Mouse (Mus musculus) limb, embryonic 11.5 days (tissue): ENCODE data around the gene Cd302. TPM values are rescaled to one million over a fixed set of nuclear protein-coding genes. Genes with fewer than 3 reads are reported as not detected.

Experiments
- ATAC-seq: fragments of 200-750 bp; cut with Nextera tagmentation; 2 replicates; pipeline ENCODE4 v1.8.0; 2017; ENCODE audit warnings: low read depth; ENCODE audit not compliant: insufficient number of reproducible peaks, low FRiP score, low TSS enrichment
- DNase-seq: peaks from one replicate; pipeline ENCODE4 v3.0.0-alpha.2; 2015; ENCODE audit warnings: low spot score
- H3K27ac ChIP-seq: fragments of 300-500 bp; sonication (generic); replicated peaks from 2 replicates; pipeline ENCODE4 v1.5.1; 2014; ENCODE audit warnings: low read depth, mild to moderate bottlenecking, low read length
- H3K27me3 ChIP-seq: fragments of 300-500 bp; sonication (generic); 2 replicates; pipeline ENCODE4 v1.6.1; 2014; ENCODE audit warnings: mild to moderate bottlenecking, low read length, mixed read lengths; ENCODE audit not compliant: control insufficient read depth, insufficient read depth
- H3K36me3 ChIP-seq: fragments of 300-500 bp; sonication (generic); 2 replicates; pipeline ENCODE4 v1.6.1; 2014; ENCODE audit warnings: mild to moderate bottlenecking, low read length, moderate library complexity, mixed read lengths; ENCODE audit not compliant: control insufficient read depth, insufficient read depth
- H3K4me1 ChIP-seq: fragments of 300-500 bp; sonication (generic); 2 replicates; pipeline ENCODE4 v1.6.1; 2014; ENCODE audit warnings: low read length, mixed read lengths; ENCODE audit not compliant: control insufficient read depth, insufficient read depth
- H3K4me2 ChIP-seq: fragments of 300-500 bp; sonication (generic); 2 replicates; pipeline ENCODE4 v1.6.1; 2014; ENCODE audit warnings: low read depth, mild to moderate bottlenecking, moderate library complexity; ENCODE audit not compliant: severe bottlenecking
- H3K4me3 ChIP-seq: fragments of 300-500 bp; sonication (generic); 2 replicates; pipeline ENCODE4 v1.5.1; 2014; ENCODE audit warnings: low read depth, low read length
- H3K9ac ChIP-seq: fragments of 300-500 bp; sonication (generic); 2 replicates; pipeline ENCODE4 v1.6.1; 2014; ENCODE audit warnings: mild to moderate bottlenecking, low read length
- H3K9me3 ChIP-seq: fragments of 300-500 bp; sonication (generic); 2 replicates; pipeline ENCODE4 v1.6.1; 2016; ENCODE audit warnings: low read length; ENCODE audit not compliant: control insufficient read depth
- WGBS: fragments of 180-500 bp; shearing (Covaris S2); extraction: QIAGEN DNeasy Blood & Tissue Kit; methylation state at CpG from one replicate; pipeline ENCODE4 v1.1.7; 2014; 5-methylcytosine and 5-hydroxymethylcytosine counted together
- polyA plus RNA-seq: library from polyadenylated mRNA; unstranded; fragments of >200 nt; fragmentation: Nextera tagmentation; extraction: Ambion mirVana; gene quantifications from 2 replicates; pipeline ENCODE4 v1.2.1, GENCODE M21; 2014

Cd302 gene
- polyA plus RNA-seq, 1 experiment from 2014 or later = 28.8 TPM

DNA sequence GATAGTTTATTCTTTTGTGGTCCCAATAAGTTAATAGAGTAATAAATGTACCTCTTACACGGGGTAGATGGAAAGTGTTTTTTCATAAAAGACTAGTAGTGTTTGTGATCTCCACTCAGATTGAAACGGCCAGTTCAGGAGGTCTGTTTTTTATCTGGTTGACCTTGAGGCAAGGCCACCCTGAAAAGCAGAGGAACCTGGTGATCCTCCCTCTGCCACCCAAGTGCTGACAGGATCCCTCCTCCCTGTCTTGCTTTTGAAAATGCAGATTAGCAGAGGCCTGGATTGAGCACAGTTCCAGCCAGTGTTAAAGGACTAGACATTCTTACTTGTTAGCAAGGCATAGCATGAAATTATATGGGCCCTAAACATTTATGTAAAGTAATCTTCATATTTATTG lies 51.1 kb downstream of the Cd302 start:
- no peak overlapping the region for H3K27ac ChIP-seq
- WGBS = 71% methylated on average over 2 of the region's 2 CpGs
- H3K9me3 ChIP-seq = no peaks in the 10 kb centered on the region
- H3K9ac ChIP-seq = no peak overlapping the region
- DNase-seq (no peak), ATAC-seq (no peak)
- H3K4me3 ChIP-seq = no peak overlapping the region
- H3K27me3 ChIP-seq = no peaks in the 10 kb centered on the region
- H3K4me2 ChIP-seq = no peak overlapping the region
- H3K36me3 ChIP-seq = peaks cover 12% of the 10 kb centered on the region; the same call in 1 of the 2 replicates
- H3K4me1 ChIP-seq = no peaks in the 10 kb centered on the region

DNA sequence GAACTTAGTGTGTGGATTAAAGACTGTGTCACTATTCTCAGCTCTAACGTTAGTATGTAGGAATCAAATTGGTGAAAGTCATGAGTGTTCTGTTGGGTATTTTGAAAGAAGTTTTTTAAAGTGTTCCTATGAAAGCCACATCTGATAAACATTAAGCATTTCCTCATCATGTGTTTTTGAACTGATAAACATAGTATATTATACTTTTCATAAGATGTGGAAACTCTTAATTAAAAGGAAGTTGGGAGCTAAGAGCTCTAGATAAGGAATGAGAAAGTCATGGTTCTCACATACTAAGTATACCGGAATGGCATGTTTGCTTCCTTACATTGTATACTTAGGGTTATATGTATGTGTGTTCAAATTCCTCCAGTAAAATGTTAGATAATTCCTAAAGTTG lies 53.9 kb downstream of the Cd302 start:
- no peak for ATAC-seq
- WGBS = 93% methylated on average over 2 of the region's 2 CpGs
- H3K36me3 ChIP-seq = peaks cover 10% of the 10 kb centered on the region; the same call in 1 of the 2 replicates

DNA sequence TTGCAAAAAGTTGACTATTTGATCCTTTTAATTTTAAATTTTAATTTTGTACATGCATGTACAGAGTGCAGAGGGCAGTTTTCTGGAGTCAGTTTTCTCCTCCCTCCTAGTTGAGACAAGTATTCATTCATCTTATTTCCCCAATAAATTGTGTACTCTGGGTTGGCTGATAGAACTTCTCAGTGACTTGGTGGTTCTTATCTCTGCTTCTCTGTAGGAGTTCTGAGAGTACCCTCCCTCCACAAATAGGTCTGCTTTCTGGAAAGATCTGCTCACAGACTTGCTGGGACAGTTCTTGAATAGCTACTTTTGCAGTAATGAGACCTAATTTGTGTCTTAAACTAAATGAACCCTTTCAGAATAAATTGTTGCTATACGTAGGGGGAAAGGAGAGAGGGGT lies 55.8 kb downstream of the Cd302 start:
- H3K9me3 ChIP-seq = no peaks in the 10 kb centered on the region
- H3K27ac ChIP-seq = no peak overlapping the region
- no peak for DNase-seq
- no peak overlapping the region; the same call in 1 of the 2 replicates for H3K4me2 ChIP-seq
- no peak overlapping the region for H3K9ac ChIP-seq
- no peaks in the 10 kb centered on the region for H3K27me3 ChIP-seq
- peaks cover 6% of the 10 kb centered on the region; the same call in 1 of the 2 replicates for H3K36me3 ChIP-seq
- H3K4me1 ChIP-seq = no peaks in the 10 kb centered on the region
- ATAC-seq = no peak
- no peak overlapping the region for H3K4me3 ChIP-seq
- 92% methylated on average over 1 of the region's 1 CpGs for WGBS

More for the DNA sequence above, 53.9 kb downstream of the Cd302 start:
- no peak overlapping the region for H3K4me2 ChIP-seq
- H3K27me3 ChIP-seq = no peaks in the 10 kb centered on the region
- H3K9me3 ChIP-seq = no peaks in the 10 kb centered on the region
- H3K4me1 ChIP-seq = no peaks in the 10 kb centered on the region
- DNase-seq = no peak
- no peak overlapping the region for H3K4me3 ChIP-seq
- no peak overlapping the region for H3K9ac ChIP-seq
- H3K27ac ChIP-seq = no peak overlapping the region

DNA sequence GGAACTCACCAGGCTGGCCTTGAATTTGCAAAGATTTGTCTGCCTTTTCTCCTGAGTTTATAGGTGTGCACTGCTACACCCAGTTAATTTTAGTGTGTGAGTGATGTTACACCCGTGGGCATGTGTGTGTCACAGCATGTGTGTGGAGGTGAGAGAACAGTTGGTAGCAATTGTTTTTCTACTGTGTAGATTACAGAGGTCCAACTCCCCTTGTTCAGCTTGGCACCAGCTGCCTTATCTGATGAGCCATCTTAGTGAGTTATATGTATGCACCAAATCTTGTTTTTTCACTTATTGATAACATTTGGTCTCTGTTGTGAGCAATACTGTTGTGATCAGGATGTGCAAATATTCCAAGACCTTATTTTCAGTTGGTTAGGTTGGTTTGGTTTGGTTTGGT lies 60.8 kb downstream of the Cd302 start:
- Histone ChIP-seq H3K36me3 (no peaks in the 10 kb centered on the region), H3K27me3 (no peaks in the 10 kb centered on the region), H3K4me3 (no peak overlapping the region), H3K9ac (no peak overlapping the region), H3K9me3 (no peaks in the 10 kb centered on the region), H3K4me1 (no peaks in the 10 kb centered on the region), H3K27ac (no peak overlapping the region), H3K4me2 (no peak overlapping the region)
- ATAC-seq (no peak), DNase-seq (no peak)
- WGBS = 81% methylated on average over 1 of the region's 1 CpGs

DNA sequence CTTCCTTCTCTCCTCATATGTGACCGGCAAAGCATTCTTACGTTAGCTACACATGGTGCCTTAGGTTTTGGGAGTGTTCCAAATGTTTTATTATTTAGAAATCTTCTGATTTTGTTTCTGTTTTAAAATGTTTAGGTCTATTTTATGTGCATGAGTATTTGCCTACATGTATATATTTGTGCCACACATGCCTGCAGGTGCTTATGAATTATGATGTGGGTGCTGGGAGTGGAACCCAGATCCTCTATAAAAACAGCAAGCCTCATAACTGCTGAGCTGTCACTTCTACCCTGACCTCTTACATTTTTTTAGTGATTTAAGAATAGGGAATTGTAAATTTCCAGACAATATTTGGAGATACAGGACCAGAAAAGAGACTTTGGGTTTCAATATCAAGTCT lies 62.3 kb downstream of the Cd302 start:
- no peak overlapping the region for H3K4me2 ChIP-seq
- DNase-seq = no peak
- no peaks in the 10 kb centered on the region for H3K36me3 ChIP-seq
- no peaks in the 10 kb centered on the region for H3K9me3 ChIP-seq
- WGBS = 95% methylated on average over 2 of the region's 2 CpGs
- no peaks in the 10 kb centered on the region for H3K27me3 ChIP-seq
- no peak for ATAC-seq
- no peak overlapping the region for H3K27ac ChIP-seq
- no peak overlapping the region for H3K4me3 ChIP-seq
- H3K4me1 ChIP-seq = no peaks in the 10 kb centered on the region
- no peak overlapping the region for H3K9ac ChIP-seq

DNA sequence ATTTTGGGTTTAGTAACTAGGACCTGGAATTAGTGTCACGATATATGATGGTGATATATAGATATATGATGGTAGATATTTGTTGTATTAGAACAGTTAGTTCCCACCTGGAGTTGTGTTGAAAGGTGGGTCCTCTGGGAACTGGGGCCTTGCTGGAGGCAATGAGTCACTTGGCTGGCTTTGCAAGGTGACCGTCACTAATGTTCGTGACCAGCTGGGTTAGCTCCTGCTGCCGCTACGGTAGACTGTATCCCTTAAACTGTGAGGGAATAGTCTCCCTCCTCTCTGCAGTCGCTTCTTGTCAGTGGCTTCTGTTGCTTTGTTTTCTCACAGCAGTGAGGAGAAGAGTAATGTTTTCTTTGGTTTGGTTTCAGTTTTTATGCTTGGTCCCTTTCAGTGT lies 63.1 kb downstream of the Cd302 start:
- WGBS = 74% methylated on average over 6 of the region's 6 CpGs
- no peaks in the 10 kb centered on the region for H3K4me1 ChIP-seq
- no peak for ATAC-seq
- no peak overlapping the region for H3K4me3 ChIP-seq
- H3K9me3 ChIP-seq = no peaks in the 10 kb centered on the region
- no peak overlapping the region for H3K9ac ChIP-seq
- no peak for DNase-seq
- no peaks in the 10 kb centered on the region for H3K36me3 ChIP-seq
- H3K4me2 ChIP-seq = no peak overlapping the region
- no peak overlapping the region for H3K27ac ChIP-seq
- no peaks in the 10 kb centered on the region for H3K27me3 ChIP-seq

DNA sequence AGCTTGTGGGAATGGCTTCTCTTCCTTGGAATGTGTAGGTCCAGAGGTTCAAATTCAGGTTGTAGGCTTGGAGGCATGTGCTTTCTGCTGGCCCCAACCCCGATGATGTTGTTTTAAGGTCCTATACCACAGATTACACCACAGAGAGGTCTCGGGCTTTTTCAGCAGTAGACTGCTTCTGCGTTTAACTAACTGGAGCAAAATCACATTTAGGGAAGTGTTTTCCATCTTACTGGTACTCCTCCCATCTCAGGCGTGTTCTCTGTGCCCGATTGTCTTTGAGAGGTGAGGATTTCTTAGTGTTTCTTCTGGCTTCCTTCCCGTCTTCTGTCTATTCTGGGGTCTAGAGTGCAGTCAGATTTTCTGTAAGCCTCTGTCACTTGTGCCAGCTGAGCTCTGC lies 66.7 kb downstream of the Cd302 start:
- no peaks in the 10 kb centered on the region for H3K4me1 ChIP-seq
- H3K27ac ChIP-seq = no peak overlapping the region
- H3K4me2 ChIP-seq = no peak overlapping the region
- ATAC-seq = no peak
- WGBS = 92% methylated on average over 6 of the region's 6 CpGs
- no peaks in the 10 kb centered on the region for H3K9me3 ChIP-seq
- DNase-seq = no peak
- H3K36me3 ChIP-seq = no peaks in the 10 kb centered on the region
- H3K9ac ChIP-seq = no peak overlapping the region
- H3K4me3 ChIP-seq = no peak overlapping the region
- no peaks in the 10 kb centered on the region for H3K27me3 ChIP-seq

DNA sequence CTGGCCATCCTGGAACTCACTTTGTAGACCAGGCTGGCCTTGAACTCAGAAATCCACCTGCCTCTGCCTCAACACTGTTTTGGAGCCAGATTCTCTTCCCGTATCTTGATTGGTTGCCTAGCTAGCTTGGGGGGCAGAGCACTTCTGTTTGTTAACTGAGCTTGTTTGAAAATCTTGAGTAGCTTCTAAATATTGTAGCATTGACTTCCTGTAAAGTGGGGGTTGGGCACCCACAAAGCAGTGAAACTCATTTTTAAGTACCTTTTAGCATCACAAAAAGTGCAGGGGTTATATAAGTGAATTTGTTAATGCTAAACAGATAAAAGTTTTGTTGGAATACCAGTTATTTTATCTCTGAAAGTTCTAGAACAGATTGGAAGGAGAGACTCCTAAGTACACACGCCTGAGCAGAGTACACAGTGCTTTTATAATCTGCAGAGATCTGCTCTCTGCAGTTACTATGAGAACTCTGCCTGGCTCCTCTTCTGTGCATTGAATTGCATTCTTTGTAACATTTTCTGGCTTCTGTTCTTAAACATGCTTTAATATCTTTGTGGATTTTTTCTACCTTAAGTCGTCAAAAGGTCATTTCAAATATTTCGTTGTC lies 67.6 kb downstream of the Cd302 start:
- no peaks in the 10 kb centered on the region for H3K9me3 ChIP-seq
- no peaks in the 10 kb centered on the region for H3K27me3 ChIP-seq
- ATAC-seq = no peak
- H3K27ac ChIP-seq = no peak overlapping the region
- WGBS = 90% methylated on average over 4 of the region's 4 CpGs
- H3K36me3 ChIP-seq = no peaks in the 10 kb centered on the region
- no peak for DNase-seq
- H3K4me3 ChIP-seq = no peak overlapping the region
- no peak overlapping the region for H3K4me2 ChIP-seq
- no peak overlapping the region for H3K9ac ChIP-seq
- H3K4me1 ChIP-seq = peaks cover 2% of the 10 kb centered on the region; the same call in 1 of the 2 replicates

DNA sequence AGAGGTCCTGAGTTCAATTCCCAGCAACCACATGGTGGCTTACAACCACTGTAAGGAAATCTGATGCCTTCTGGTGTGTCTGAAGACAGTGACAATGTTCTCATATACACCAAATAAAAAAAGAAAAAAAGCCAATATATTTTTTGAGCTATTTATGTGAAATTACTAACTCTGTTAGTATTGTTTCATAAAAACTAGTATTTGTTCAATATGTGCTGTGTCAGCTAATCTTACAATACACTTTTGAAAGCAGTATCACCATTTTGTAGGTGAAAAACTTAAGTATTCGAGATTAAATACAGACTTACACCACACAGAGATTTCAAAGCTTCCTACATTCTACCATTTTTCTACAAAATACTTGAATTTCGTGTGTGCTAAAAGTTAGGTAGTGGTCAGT lies 69.6 kb downstream of the Cd302 start:
- Histone ChIP-seq H3K4me2 (no peak overlapping the region), H3K9me3 (no peaks in the 10 kb centered on the region), H3K4me3 (no peak overlapping the region), H3K9ac (no peak overlapping the region), H3K27ac (no peak overlapping the region), H3K36me3 (no peaks in the 10 kb centered on the region), H3K27me3 (no peaks in the 10 kb centered on the region), H3K4me1 (peaks cover 10% of the 10 kb centered on the region)
- ATAC-seq (no peak), DNase-seq (no peak)
- 92% methylated on average over 2 of the region's 2 CpGs for WGBS
